Mouse (Mus musculus): Measurements from ENCODE around the gene Gm17304.

Gene Gm17304

GRCm38 (mm10) chr5:106623337-106623736 lies 14.4 kb downstream of the Gm17304 start:
- DNase-seq (ENCODE audit: low spot score), result no peak

- DNase-seq (ENCODE audit: low spot score), result no peak
Observed at GRCm38 (mm10) chr5:106628369-106629149, 19.7 kb downstream of the Gm17304 start.

- no peak for DNase-seq (ENCODE audit: low spot score)
Observed at GRCm38 (mm10) chr5:106636423-106636946, 27.6 kb downstream of the Gm17304 start.

GRCm38 (mm10) chr5:106639627-106640026 lies 30.7 kb downstream of the Gm17304 start:
- no peak for DNase-seq (ENCODE audit: low spot score)

- DNase-seq (ENCODE audit: low spot score), result no peak
Observed at GRCm38 (mm10) chr5:106640235-106640809, 31.4 kb downstream of the Gm17304 start.

- DNase-seq (ENCODE audit: low spot score), result no peak
Observed at GRCm38 (mm10) chr5:106641876-106642275, 33.0 kb downstream of the Gm17304 start.

- no peak for DNase-seq (ENCODE audit: low spot score)
Observed at GRCm38 (mm10) chr5:106643434-106643833, 34.5 kb downstream of the Gm17304 start.

- no peak for DNase-seq (ENCODE audit: low spot score)
Observed at GRCm38 (mm10) chr5:106649441-106649840, 40.5 kb downstream of the Gm17304 start.

GRCm38 (mm10) chr5:106649995-106650394 lies 41.1 kb downstream of the Gm17304 start:
- DNase-seq (ENCODE audit: low spot score), result no peak

GRCm38 (mm10) chr5:106652220-106652753 lies 43.4 kb downstream of the Gm17304 start:
- DNase-seq (ENCODE audit: low spot score), result no peak

- DNase-seq (ENCODE audit: low spot score), result no peak
Observed at GRCm38 (mm10) chr5:106652790-106653328, 44.0 kb downstream of the Gm17304 start.

All from left cerebral cortex, adult 11 months (tissue).